ENCODE assay signal across 21 mouse cellular contexts in genomic region chr5:92850925-92851324, GRCm38 (mm10).
DNase-seq lines count a peak whose midpoint lies in the region; ATAC-seq and TF ChIP-seq lines count a peak whose summit lies in the region.
"Had no signal": no experiment of that assay in that cellular context is flagged by ENCODE, and none has a peak within 500 bp of the region (broad histone marks: within the 10 kb centered on the region; RNA-seq: fewer than 3 reads in every experiment).

No protein-coding gene starts in this region.

- no peak for TF ChIP-seq CTCF in lung, postnatal 0 days (IDR thresholded peaks at IDR 0.05)
- TF ChIP-seq CTCF in brain, embryonic 14.5 days (IDR thresholded peaks at IDR 0.05; ENCODE audit: borderline replicate concordance, extremely low read depth, insufficient read depth, insufficient read length) = no peak
- TF ChIP-seq CTCF in small intestine, adult 2 months (IDR thresholded peaks at IDR 0.05; ENCODE audit: extremely low read depth, insufficient read length, insufficient replicate concordance, low read depth, low read length) = no peak

- no peak overlapping the region for H3K9ac ChIP-seq in hindbrain, embryonic 15.5 days
- H3K9ac ChIP-seq in hindbrain, embryonic 12.5 days = no peak overlapping the region
- no peak overlapping the region for H3K9ac ChIP-seq in lung, postnatal 0 days (replicated peaks; ENCODE audit: low read depth)
- H3K9ac ChIP-seq: embryonic facial prominence, embryonic 13.5 days; heart, embryonic 15.5 days; hindbrain, embryonic 13.5 days had no signal

- H3K4me1 ChIP-seq in hindbrain, embryonic 15.5 days (replicated peaks) = no peaks in the 10 kb centered on the region
- no peaks in the 10 kb centered on the region for H3K4me1 ChIP-seq in hindbrain, embryonic 12.5 days
- peaks cover 3% of the 10 kb centered on the region; the same call in 1 of the 2 replicates for H3K4me1 ChIP-seq in lung, postnatal 0 days (ENCODE audit: insufficient read depth, low read depth, low read length)
- peaks cover 12% of the 10 kb centered on the region for H3K4me1 ChIP-seq in small intestine, adult 2 months (ENCODE audit: control insufficient read depth, insufficient read depth, insufficient read length, low read length)

- no peak for TF ChIP-seq EP300 in lung, postnatal 0 days (IDR thresholded peaks at IDR 0.05)

- WGBS in hindbrain, embryonic 15.5 days = 74% methylated on average over 3 of the region's 3 CpGs
- WGBS in hindbrain, embryonic 12.5 days = 85% methylated on average over 3 of the region's 3 CpGs
- WGBS in lung, postnatal 0 days = 71% methylated on average over 3 of the region's 3 CpGs
- WGBS in small intestine, adult 2 months = 53% methylated on average over 3 of the region's 3 CpGs

- no peak overlapping the region for H3K4me3 ChIP-seq in hindbrain, embryonic 15.5 days
- H3K4me3 ChIP-seq in hindbrain, embryonic 12.5 days = no peak overlapping the region
- no peak overlapping the region for H3K4me3 ChIP-seq in lung, postnatal 0 days (ENCODE audit: low read depth, low read length)
- H3K4me3 ChIP-seq in small intestine, adult 2 months (ENCODE audit: low read depth, low read length) = no peak overlapping the region
- H3K4me3 ChIP-seq: embryonic facial prominence, embryonic 13.5 days; heart, adult 2 months; heart, embryonic 15.5 days; hindbrain, embryonic 13.5 days had no signal

- ATAC-seq in hindbrain, embryonic 15.5 days (ENCODE audit: low FRiP score, low read depth) = 0 out of 2 replicates have a peak, but pooled peaks have one; percentile 51
- no peak for ATAC-seq in hindbrain, embryonic 12.5 days (ENCODE audit: low FRiP score)
- ATAC-seq in lung, postnatal 0 days = no peak
- ATAC-seq: activated CD4-positive, CD25-positive, alpha-beta regulatory T cell, adult 4 months; inflammation-experienced regulatory T-cells, adult 6 months had no signal

- no peak overlapping the region for H3K4me2 ChIP-seq in hindbrain, embryonic 15.5 days
- H3K4me2 ChIP-seq in hindbrain, embryonic 12.5 days (replicated peaks) = no peak overlapping the region
- H3K4me2 ChIP-seq in lung, postnatal 0 days (replicated peaks; ENCODE audit: low read depth, low read length) = no peak overlapping the region
- H3K4me2 ChIP-seq: embryonic facial prominence, embryonic 13.5 days; heart, embryonic 11.5 days; heart, embryonic 15.5 days; hindbrain, embryonic 13.5 days had no signal

- no peaks in the 10 kb centered on the region for H3K36me3 ChIP-seq in hindbrain, embryonic 15.5 days
- no peaks in the 10 kb centered on the region for H3K36me3 ChIP-seq in hindbrain, embryonic 12.5 days
- no peaks in the 10 kb centered on the region for H3K36me3 ChIP-seq in lung, postnatal 0 days (ENCODE audit: insufficient read depth, low read length)
- peaks cover 8% of the 10 kb centered on the region; the same call in 1 of the 2 replicates for H3K36me3 ChIP-seq in small intestine, adult 2 months (ENCODE audit: control insufficient read depth, insufficient read depth, low read length)
- H3K36me3 ChIP-seq: embryonic facial prominence, embryonic 13.5 days; heart, embryonic 15.5 days; hindbrain, embryonic 13.5 days had no signal

- DNase-seq in lung, postnatal 0 days (ENCODE audit: low spot score) = no peak
- no peak for DNase-seq in lung, postnatal 4 days
- DNase-seq in brain, embryonic 14.5 days (ENCODE audit: low read depth) = peak; percentile 67
- no peak for DNase-seq in frontal cortex, adult 2 months (ENCODE audit: extremely low spot score in 1 of 2, low spot score in 1 of 2)
- DNase-seq: adrenal gland, postnatal 14 days; cerebellum, adult 18-20 months; cerebellum, adult 9-11 months; cerebellum, postnatal 36 days; gastrocnemius, postnatal 10 days; heart, adult 2 months; heart, postnatal 14 days; kidney, adult 18-20 months had no signal

- TF ChIP-seq POLR2A in brain, embryonic 14.5 days (IDR thresholded peaks at IDR 0.05; ENCODE audit: borderline replicate concordance, extremely low read depth, insufficient read depth, insufficient read length, poor library complexity, severe bottlenecking) = no peak
- TF ChIP-seq POLR2A in small intestine, adult 2 months (IDR thresholded peaks at IDR 0.05; ENCODE audit: low read depth, low read length) = no peak

- H3K27me3 ChIP-seq in hindbrain, embryonic 15.5 days = no peaks in the 10 kb centered on the region
- H3K27me3 ChIP-seq in hindbrain, embryonic 12.5 days = no peaks in the 10 kb centered on the region
- no peaks in the 10 kb centered on the region for H3K27me3 ChIP-seq in lung, postnatal 0 days (replicated peaks; ENCODE audit: insufficient read depth, low read length)
- H3K27me3 ChIP-seq in small intestine, adult 2 months (ENCODE audit: control insufficient read depth, insufficient read depth, low read length) = no peaks in the 10 kb centered on the region
- H3K27me3 ChIP-seq: embryonic facial prominence, embryonic 13.5 days; heart, embryonic 15.5 days; hindbrain, embryonic 13.5 days had no signal

- H3K27ac ChIP-seq in hindbrain, embryonic 15.5 days (replicated peaks) = no peak overlapping the region
- no peak overlapping the region for H3K27ac ChIP-seq in hindbrain, embryonic 12.5 days
- H3K27ac ChIP-seq in lung, postnatal 0 days (ENCODE audit: low read length) = 0 out of 2 replicates have a peak overlapping the region, but pooled peaks have one; percentile 9
- peak overlapping the region; percentile 85 for H3K27ac ChIP-seq in small intestine, adult 2 months (ENCODE audit: insufficient read depth, low read depth, low read length)
- H3K27ac ChIP-seq: embryonic facial prominence, embryonic 13.5 days; heart, adult 2 months; heart, embryonic 15.5 days; hindbrain, embryonic 13.5 days had no signal

- H3K9me3 ChIP-seq in hindbrain, embryonic 15.5 days = no peaks in the 10 kb centered on the region
- H3K9me3 ChIP-seq in hindbrain, embryonic 12.5 days (replicated peaks) = no peaks in the 10 kb centered on the region
- H3K9me3 ChIP-seq in lung, postnatal 0 days (ENCODE audit: low read length) = no peaks in the 10 kb centered on the region
- H3K9me3 ChIP-seq: embryonic facial prominence, embryonic 13.5 days; heart, embryonic 15.5 days; hindbrain, embryonic 13.5 days had no signal

Comparison
In these comparisons a context has a peak if more than half of its experiments do, and no peak if none do; other contexts are left out.
1. H3K27ac ChIP-seq: peak in lung, postnatal 0 days (single experiment) and small intestine, adult 2 months (single experiment); none in hindbrain, embryonic 15.5 days (single experiment) and hindbrain, embryonic 12.5 days (single experiment).